Mouse (Mus musculus) midbrain, embryonic 11.5 days (tissue): Measurements from ENCODE around the gene Kcnk13. TPM values are rescaled to one million over a fixed set of nuclear protein-coding genes. Genes with fewer than 3 reads are reported as not detected.

Experiments
- ATAC-seq: fragments of 200-750 bp; cut with Nextera tagmentation; 2 replicates; pipeline ENCODE4 v1.8.0; 2017; ENCODE audit warnings: moderate TSS enrichment, moderate library complexity; ENCODE audit not compliant: low FRiP score
- DNase-seq: peaks from one replicate; pipeline ENCODE4 v3.0.0; 2015; ENCODE audit warnings: low spot score; ENCODE audit errors: missing footprints
- H3K27ac ChIP-seq: fragments of 300-500 bp; sonication (generic); 2 replicates; pipeline ENCODE4 v1.5.1; 2014; ENCODE audit warnings: low read depth, low read length
- H3K27me3 ChIP-seq: fragments of 300-500 bp; sonication (generic); 2 replicates; pipeline ENCODE4 v1.6.1; 2014; ENCODE audit warnings: mild to moderate bottlenecking, low read length, moderate library complexity, mixed read lengths; ENCODE audit not compliant: control insufficient read depth, insufficient read depth
- H3K36me3 ChIP-seq: fragments of 300-500 bp; sonication (generic); 2 replicates; pipeline ENCODE4 v1.6.1; 2014; ENCODE audit warnings: mild to moderate bottlenecking, low read length, moderate library complexity, mixed read lengths; ENCODE audit not compliant: control insufficient read depth, insufficient read depth
- H3K4me1 ChIP-seq: fragments of 300-500 bp; sonication (generic); 2 replicates; pipeline ENCODE4 v1.6.1; 2014; ENCODE audit warnings: low read length; ENCODE audit not compliant: control insufficient read depth, insufficient read depth
- H3K4me2 ChIP-seq: fragments of 300-500 bp; sonication (generic); 2 replicates; pipeline ENCODE4 v1.6.1; 2014; ENCODE audit warnings: mild to moderate bottlenecking, moderate library complexity
- H3K4me3 ChIP-seq: fragments of 300-500 bp; sonication (generic); 2 replicates; pipeline ENCODE4 v1.5.1; 2014; ENCODE audit warnings: low read depth, low read length
- H3K9ac ChIP-seq: fragments of 300-500 bp; sonication (generic); 2 replicates; pipeline ENCODE4 v1.6.1; 2014; ENCODE audit warnings: low read length
- H3K9me3 ChIP-seq: fragments of 300-500 bp; sonication (generic); 2 replicates; pipeline ENCODE4 v1.6.1; 2016; ENCODE audit warnings: low read length; ENCODE audit not compliant: control insufficient read depth
- WGBS: fragments of 180-500 bp; shearing (Covaris S2); extraction: QIAGEN DNeasy Blood & Tissue Kit; methylation state at CpG from one replicate; pipeline ENCODE4 v1.1.7; 2014; 5-methylcytosine and 5-hydroxymethylcytosine counted together
- polyA plus RNA-seq: library from polyadenylated mRNA; unstranded; fragments of >200 nt; fragmentation: Nextera tagmentation; extraction: Ambion mirVana; gene quantifications from 2 replicates; pipeline ENCODE4 v1.2.1, GENCODE M21; 2014

Kcnk13 gene
- polyA plus RNA-seq, 1 experiment from 2014 or later: 0.18 TPM

- ATAC-seq (no peak), DNase-seq (no peak)
- Histone ChIP-seq H3K4me1 (0 out of 2 replicates have a peak, but pooled peaks cover 3% of the 10 kb centered on the region), H3K4me3 (no peak overlapping the region), H3K4me2 (no peak overlapping the region), H3K27me3 (no peaks in the 10 kb centered on the region), H3K27ac (no peak overlapping the region), H3K9me3 (no peaks in the 10 kb centered on the region), H3K9ac (no peak overlapping the region), H3K36me3 (no peaks in the 10 kb centered on the region)
- WGBS: 87% methylated on average over 8 of the region's 8 CpGs
Measured at GRCm38 (mm10) chr12:100042116-100042515, 77.8 kb downstream of the Kcnk13 start.

GRCm38 (mm10) chr12:100044704-100045103, 80.4 kb downstream of the Kcnk13 start:
- Histone ChIP-seq H3K9ac (no peak overlapping the region), H3K4me3 (no peak overlapping the region), H3K27ac (no peak overlapping the region), H3K27me3 (no peaks in the 10 kb centered on the region), H3K4me2 (no peak overlapping the region), H3K4me1 (0 out of 2 replicates have a peak, but pooled peaks cover 3% of the 10 kb centered on the region), H3K9me3 (no peaks in the 10 kb centered on the region), H3K36me3 (no peaks in the 10 kb centered on the region)
- WGBS: 73% methylated on average over 4 of the region's 4 CpGs
- DNase-seq (no peak), ATAC-seq (no peak)

- H3K27me3 ChIP-seq: no peaks in the 10 kb centered on the region
- no peak for ATAC-seq
- DNase-seq: no peak
- no peaks in the 10 kb centered on the region for H3K36me3 ChIP-seq
- H3K9ac ChIP-seq: no peak overlapping the region
- no peak overlapping the region for H3K27ac ChIP-seq
- no peak overlapping the region for H3K4me3 ChIP-seq
- no peaks in the 10 kb centered on the region for H3K4me1 ChIP-seq
- no peaks in the 10 kb centered on the region for H3K9me3 ChIP-seq
- no peak overlapping the region for H3K4me2 ChIP-seq
- 73% methylated on average over 7 of the region's 7 CpGs for WGBS
Measured at GRCm38 (mm10) chr12:100050552-100050951, 86.3 kb downstream of the Kcnk13 start.

GRCm38 (mm10) chr12:100053617-100054016, 89.3 kb downstream of the Kcnk13 start:
- no peak for DNase-seq
- ATAC-seq: no peak
- 87% methylated on average over 5 of the region's 5 CpGs for WGBS

GRCm38 (mm10) chr12:100061071-100061470, 96.8 kb downstream of the Kcnk13 start:
- Histone ChIP-seq H3K4me1 (no peaks in the 10 kb centered on the region), H3K36me3 (no peaks in the 10 kb centered on the region), H3K4me3 (no peak overlapping the region), H3K9me3 (no peaks in the 10 kb centered on the region), H3K27me3 (no peaks in the 10 kb centered on the region), H3K9ac (no peak overlapping the region), H3K27ac (no peak overlapping the region), H3K4me2 (no peak overlapping the region)
- ATAC-seq (no peak), DNase-seq (no peak)
- WGBS: 92% methylated on average over 10 of the region's 10 CpGs

More at GRCm38 (mm10) chr12:100053617-100054016, 89.3 kb downstream of the Kcnk13 start:
- Histone ChIP-seq H3K9ac (no peak overlapping the region), H3K4me3 (no peak overlapping the region), H3K36me3 (no peaks in the 10 kb centered on the region), H3K4me1 (no peaks in the 10 kb centered on the region), H3K27me3 (no peaks in the 10 kb centered on the region), H3K9me3 (no peaks in the 10 kb centered on the region), H3K27ac (no peak overlapping the region), H3K4me2 (no peak overlapping the region)

GRCm38 (mm10) chr12:100061826-100062225, 97.5 kb downstream of the Kcnk13 start:
- Histone ChIP-seq H3K27ac (no peak overlapping the region), H3K9ac (no peak overlapping the region), H3K27me3 (no peaks in the 10 kb centered on the region), H3K4me2 (no peak overlapping the region), H3K36me3 (no peaks in the 10 kb centered on the region), H3K4me3 (no peak overlapping the region), H3K4me1 (no peaks in the 10 kb centered on the region), H3K9me3 (no peaks in the 10 kb centered on the region)
- DNase-seq (no peak), ATAC-seq (no peak)

GRCm38 (mm10) chr12:100062584-100062983, 98.3 kb downstream of the Kcnk13 start:
- Histone ChIP-seq H3K9ac (no peak overlapping the region), H3K4me3 (no peak overlapping the region), H3K4me1 (no peaks in the 10 kb centered on the region), H3K36me3 (no peaks in the 10 kb centered on the region), H3K27ac (no peak overlapping the region), H3K4me2 (no peak overlapping the region), H3K27me3 (no peaks in the 10 kb centered on the region), H3K9me3 (no peaks in the 10 kb centered on the region)
- 76% methylated on average over 3 of the region's 3 CpGs for WGBS
- ATAC-seq (no peak), DNase-seq (no peak)

- Histone ChIP-seq H3K27me3 (no peaks in the 10 kb centered on the region), H3K27ac (no peak overlapping the region), H3K4me3 (no peak overlapping the region), H3K4me2 (no peak overlapping the region), H3K36me3 (no peaks in the 10 kb centered on the region), H3K4me1 (no peaks in the 10 kb centered on the region), H3K9ac (no peak overlapping the region), H3K9me3 (no peaks in the 10 kb centered on the region)
- no peak for DNase-seq
- WGBS: 86% methylated on average over 3 of the region's 3 CpGs
- ATAC-seq: no peak
Measured at GRCm38 (mm10) chr12:100065109-100065508, 100.8 kb downstream of the Kcnk13 start.

- 92% methylated on average over 5 of the region's 5 CpGs for WGBS
- no peak for DNase-seq
- Histone ChIP-seq H3K36me3 (no peaks in the 10 kb centered on the region), H3K4me3 (no peak overlapping the region), H3K9ac (no peak overlapping the region), H3K9me3 (no peaks in the 10 kb centered on the region), H3K4me2 (no peak overlapping the region), H3K27me3 (no peaks in the 10 kb centered on the region), H3K4me1 (no peaks in the 10 kb centered on the region), H3K27ac (no peak overlapping the region)
- no peak for ATAC-seq
Measured at GRCm38 (mm10) chr12:100067477-100067876, 103.2 kb downstream of the Kcnk13 start.
